Comparison of ENCODE assay signal across 9 mouse cellular contexts in the genomic region with DNA sequence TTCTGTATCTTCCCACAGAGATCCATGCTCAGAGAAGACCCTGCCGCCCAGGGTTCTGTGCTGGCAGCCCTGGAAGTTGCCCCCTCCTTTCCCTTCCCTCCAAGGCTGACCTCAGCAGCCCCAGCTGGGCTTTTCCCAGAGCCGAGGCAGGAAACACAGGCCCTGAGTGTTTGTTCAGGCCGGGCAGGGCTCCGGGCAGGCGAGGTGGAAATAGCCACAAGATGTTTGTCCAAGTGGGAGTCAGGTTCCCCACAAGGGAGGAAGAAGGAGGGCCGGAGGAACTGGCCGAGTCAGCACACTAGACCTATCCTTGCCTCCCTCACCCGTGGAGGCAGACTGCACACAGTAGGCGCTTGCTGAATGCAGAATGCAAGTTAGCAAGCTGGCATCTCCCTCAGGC. TPM values are rescaled to one million over a fixed set of nuclear protein-coding genes. Genes with fewer than 3 reads are reported as not detected.
DNase-seq lines count a peak whose midpoint lies in the region; ATAC-seq and TF ChIP-seq lines count a peak whose summit lies in the region.
"Had no signal": no experiment of that assay in that cellular context is flagged by ENCODE, and none has a peak within 500 bp of the region (broad histone marks: within the 10 kb centered on the region; RNA-seq: fewer than 3 reads in every experiment).

No protein-coding gene starts in this region.

- DNase-seq in midbrain, postnatal 0 days (ENCODE audit: low spot score) = no peak
- DNase-seq in midbrain, embryonic 11.5 days (ENCODE audit: low spot score, missing footprints) = no peak
- peak; percentile 37 for DNase-seq in liver, embryonic 11.5 days (ENCODE audit: low spot score)
- DNase-seq in frontal cortex, adult 2 months (ENCODE audit: extremely low spot score in 1 of 2, low spot score in 1 of 2) = no peak
- no peak for DNase-seq in left cerebral cortex, adult 8-10 months (ENCODE audit: low spot score in 2 of 2)

- no peaks in the 10 kb centered on the region for H3K4me1 ChIP-seq in midbrain, postnatal 0 days (ENCODE audit: insufficient read depth, low read length)
- H3K4me1 ChIP-seq in midbrain, embryonic 11.5 days (ENCODE audit: control insufficient read depth, insufficient read depth, low read length) = no peaks in the 10 kb centered on the region
- peaks cover 14% of the 10 kb centered on the region; the same call in 1 of the 2 replicates for H3K4me1 ChIP-seq in embryonic facial prominence, embryonic 12.5 days
- H3K4me1 ChIP-seq in heart, embryonic 16.5 days (ENCODE audit: control insufficient read depth, insufficient read depth, low read length) = peaks cover 20% of the 10 kb centered on the region
- peaks cover 38% of the 10 kb centered on the region for H3K4me1 ChIP-seq in liver, embryonic 11.5 days (replicated peaks; ENCODE audit: control insufficient read depth, insufficient read depth, low read length)
- H3K4me1 ChIP-seq in stomach, embryonic 14.5 days (ENCODE audit: control insufficient read depth, insufficient read depth, low read length) = 0 out of 2 replicates have a peak, but pooled peaks cover 8% of the 10 kb centered on the region

- H3K27ac ChIP-seq in midbrain, postnatal 0 days (ENCODE audit: low read depth, low read length) = peak overlapping the region; percentile 38; the same call in 1 of the 2 replicates
- H3K27ac ChIP-seq in midbrain, embryonic 11.5 days (ENCODE audit: low read depth, low read length) = no peak overlapping the region
- 0 out of 2 replicates have a peak overlapping the region, but pooled peaks have one; percentile 25 for H3K27ac ChIP-seq in embryonic facial prominence, embryonic 12.5 days
- H3K27ac ChIP-seq in heart, embryonic 16.5 days (ENCODE audit: low read length) = peak overlapping the region; percentile 83
- H3K27ac ChIP-seq in liver, embryonic 11.5 days (ENCODE audit: low read depth, low read length) = peak overlapping the region; percentile 55
- H3K27ac ChIP-seq in stomach, embryonic 14.5 days (ENCODE audit: low read length) = peak overlapping the region; percentile 49
- H3K27ac ChIP-seq: liver, embryonic 15.5 days had no signal

- no peak overlapping the region for H3K4me3 ChIP-seq in midbrain, postnatal 0 days (ENCODE audit: low read depth, low read length)
- no peak overlapping the region for H3K4me3 ChIP-seq in midbrain, embryonic 11.5 days (ENCODE audit: low read depth, low read length)
- no peak overlapping the region for H3K4me3 ChIP-seq in embryonic facial prominence, embryonic 12.5 days
- H3K4me3 ChIP-seq in heart, embryonic 16.5 days (ENCODE audit: low read length) = no peak overlapping the region
- no peak overlapping the region for H3K4me3 ChIP-seq in liver, embryonic 11.5 days (ENCODE audit: low read depth, low read length)
- no peak overlapping the region for H3K4me3 ChIP-seq in stomach, embryonic 14.5 days (ENCODE audit: low read depth, low read length)
- H3K4me3 ChIP-seq: liver, embryonic 15.5 days had no signal

- no peaks in the 10 kb centered on the region for H3K9me3 ChIP-seq in midbrain, postnatal 0 days (ENCODE audit: low read length)
- no peaks in the 10 kb centered on the region for H3K9me3 ChIP-seq in midbrain, embryonic 11.5 days (ENCODE audit: control insufficient read depth, low read length)
- no peaks in the 10 kb centered on the region for H3K9me3 ChIP-seq in embryonic facial prominence, embryonic 12.5 days
- no peaks in the 10 kb centered on the region for H3K9me3 ChIP-seq in heart, embryonic 16.5 days (replicated peaks; ENCODE audit: control insufficient read depth, low read length)
- no peaks in the 10 kb centered on the region for H3K9me3 ChIP-seq in liver, embryonic 11.5 days (ENCODE audit: control insufficient read depth, low read length)
- no peaks in the 10 kb centered on the region for H3K9me3 ChIP-seq in stomach, embryonic 14.5 days (ENCODE audit: control insufficient read depth, low read depth, low read length)
- H3K9me3 ChIP-seq: liver, embryonic 15.5 days had no signal

- no peak for ATAC-seq in midbrain, postnatal 0 days (ENCODE audit: low FRiP score)
- no peak for ATAC-seq in midbrain, embryonic 11.5 days (ENCODE audit: low FRiP score)
- ATAC-seq in embryonic facial prominence, embryonic 12.5 days (ENCODE audit: insufficient number of reproducible peaks, insufficient read depth, low FRiP score, low TSS enrichment) = no peak
- ATAC-seq in heart, embryonic 16.5 days (replicated peaks; ENCODE audit: extremely low read depth, insufficient read depth, low FRiP score) = peak; percentile 25
- ATAC-seq in liver, embryonic 11.5 days (replicated peaks; ENCODE audit: low FRiP score) = no peak
- ATAC-seq in stomach, embryonic 14.5 days (ENCODE audit: insufficient number of reproducible peaks, insufficient read depth, low FRiP score, low read depth) = 0 out of 2 replicates have a peak, but pooled peaks have one; percentile 19

- H3K27me3 ChIP-seq in midbrain, postnatal 0 days (ENCODE audit: insufficient read depth, low read length) = no peaks in the 10 kb centered on the region
- no peaks in the 10 kb centered on the region for H3K27me3 ChIP-seq in midbrain, embryonic 11.5 days (ENCODE audit: control insufficient read depth, insufficient read depth, low read length)
- no peaks in the 10 kb centered on the region for H3K27me3 ChIP-seq in embryonic facial prominence, embryonic 12.5 days
- H3K27me3 ChIP-seq in heart, embryonic 16.5 days (ENCODE audit: control insufficient read depth, insufficient read depth, low read length) = peaks cover 2% of the 10 kb centered on the region; the same call in 1 of the 2 replicates
- no peaks in the 10 kb centered on the region for H3K27me3 ChIP-seq in liver, embryonic 11.5 days (replicated peaks; ENCODE audit: control insufficient read depth, insufficient read depth, low read length)
- no peaks in the 10 kb centered on the region for H3K27me3 ChIP-seq in stomach, embryonic 14.5 days (ENCODE audit: control insufficient read depth, insufficient read depth, low read length)
- H3K27me3 ChIP-seq: liver, embryonic 15.5 days had no signal

- no peak overlapping the region for H3K9ac ChIP-seq in midbrain, postnatal 0 days (replicated peaks; ENCODE audit: low read length, poor library complexity, severe bottlenecking)
- H3K9ac ChIP-seq in midbrain, embryonic 11.5 days (ENCODE audit: low read length) = no peak overlapping the region
- H3K9ac ChIP-seq in embryonic facial prominence, embryonic 12.5 days = no peak overlapping the region
- peak overlapping the region; percentile 19; the same call in 1 of the 2 replicates for H3K9ac ChIP-seq in heart, embryonic 16.5 days (ENCODE audit: low read length)
- H3K9ac ChIP-seq in liver, embryonic 11.5 days (ENCODE audit: low read depth, low read length) = 0 out of 2 replicates have a peak overlapping the region, but pooled peaks have one; percentile 9
- H3K9ac ChIP-seq in stomach, embryonic 14.5 days (replicated peaks; ENCODE audit: low read depth, low read length) = no peak overlapping the region
- H3K9ac ChIP-seq: liver, embryonic 15.5 days had no signal

- 53% methylated on average over 9 of the region's 9 CpGs for WGBS in midbrain, postnatal 0 days
- WGBS in midbrain, embryonic 11.5 days = 55% methylated on average over 9 of the region's 9 CpGs
- 23% methylated on average over 9 of the region's 9 CpGs for WGBS in embryonic facial prominence, embryonic 12.5 days
- WGBS in heart, embryonic 16.5 days = 52% methylated on average over 9 of the region's 9 CpGs
- 38% methylated on average over 9 of the region's 9 CpGs for WGBS in liver, embryonic 11.5 days
- WGBS in stomach, embryonic 14.5 days = 26% methylated on average over 9 of the region's 9 CpGs

- no peak overlapping the region for H3K4me2 ChIP-seq in midbrain, postnatal 0 days (ENCODE audit: low read depth, low read length, poor library complexity, severe bottlenecking)
- no peak overlapping the region for H3K4me2 ChIP-seq in midbrain, embryonic 11.5 days
- no peak overlapping the region for H3K4me2 ChIP-seq in embryonic facial prominence, embryonic 12.5 days (replicated peaks)
- H3K4me2 ChIP-seq in heart, embryonic 16.5 days (ENCODE audit: low read depth, low read length) = no peak overlapping the region
- no peak overlapping the region; the same call in 1 of the 2 replicates for H3K4me2 ChIP-seq in liver, embryonic 11.5 days
- H3K4me2 ChIP-seq in stomach, embryonic 14.5 days (replicated peaks; ENCODE audit: low read depth, low read length) = no peak overlapping the region
- H3K4me2 ChIP-seq: liver, embryonic 15.5 days had no signal

- TF ChIP-seq CTCF in midbrain, postnatal 0 days (IDR thresholded peaks at IDR 0.05) = no peak

- H3K36me3 ChIP-seq in midbrain, postnatal 0 days (ENCODE audit: insufficient read depth, low read length) = no peaks in the 10 kb centered on the region
- no peaks in the 10 kb centered on the region for H3K36me3 ChIP-seq in midbrain, embryonic 11.5 days (ENCODE audit: control insufficient read depth, insufficient read depth, low read length)
- H3K36me3 ChIP-seq in embryonic facial prominence, embryonic 12.5 days = no peaks in the 10 kb centered on the region
- no peaks in the 10 kb centered on the region for H3K36me3 ChIP-seq in heart, embryonic 16.5 days (ENCODE audit: control insufficient read depth, insufficient read depth)
- no peaks in the 10 kb centered on the region for H3K36me3 ChIP-seq in liver, embryonic 11.5 days (ENCODE audit: control insufficient read depth, insufficient read depth, low read length)
- no peaks in the 10 kb centered on the region for H3K36me3 ChIP-seq in stomach, embryonic 14.5 days (ENCODE audit: control insufficient read depth, insufficient read depth, low read length)
- H3K36me3 ChIP-seq: liver, embryonic 15.5 days had no signal

RNA-seq across cellular contexts. Expression of gene Plxnd1, which starts 11.9 kb away (rescaled TPM):
- 14.9 and 17.3 TPM in 2 replicates for total RNA-seq in midbrain, postnatal 0 days (2014; rRNA removed)
- 2.8 and 4.4 TPM in 2 replicates for polyA plus RNA-seq in midbrain, postnatal 0 days (2015; fragmentation: Nextera tagmentation; extraction: Ambion mirVana)
- polyA plus RNA-seq in midbrain, embryonic 11.5 days (2014; fragmentation: Nextera tagmentation; extraction: Ambion mirVana) = 13.2 and 17.5 TPM in 2 replicates
- polyA plus RNA-seq in embryonic facial prominence, embryonic 12.5 days (2016; fragmentation: Nextera tagmentation; extraction: Ambion mirVana) = 33.1 and 40.5 TPM in 2 replicates
- polyA plus RNA-seq in heart, embryonic 16.5 days (2015; fragmentation: Nextera tagmentation; extraction: Ambion mirVana) = 46.0 and 49.6 TPM in 2 replicates
- 25.6 and 27.8 TPM in 2 replicates for polyA plus RNA-seq in liver, embryonic 11.5 days (2014; fragmentation: Nextera tagmentation; extraction: Ambion mirVana)
- polyA plus RNA-seq in stomach, embryonic 14.5 days (2014; fragmentation: Nextera tagmentation; extraction: Ambion mirVana) = 43.1 and 44.5 TPM in 2 replicates
- 56.5 and 73.7 TPM in 2 replicates for polyA plus RNA-seq in frontal cortex, adult 2 months (2012; rRNA removed)
- 100 to 1,000 TPM in 1 of 4 experiments, 10 to 100 TPM in 3; 91.7 to 106 (median 98.0) TPM for total RNA-seq in left cerebral cortex, adult 8-10 months (2022)

Comparison
In these comparisons a context has a peak if more than half of its experiments do, and no peak if none do; other contexts are left out.
1. ATAC-seq: peak in heart, embryonic 16.5 days (single experiment) and stomach, embryonic 14.5 days (single experiment); none in midbrain, postnatal 0 days (single experiment), midbrain, embryonic 11.5 days (single experiment), embryonic facial prominence, embryonic 12.5 days (single experiment) and liver, embryonic 11.5 days (single experiment).
2. H3K9ac ChIP-seq: peak in heart, embryonic 16.5 days (single experiment) and liver, embryonic 11.5 days (single experiment); none in midbrain, postnatal 0 days (single experiment), midbrain, embryonic 11.5 days (single experiment), embryonic facial prominence, embryonic 12.5 days (single experiment) and stomach, embryonic 14.5 days (single experiment).